Mouse (Mus musculus): ENCODE measurements at regions not wholly inside any gene's neighbourhood (a gene's known extent, or its start where the extent isn't known, plus 50 kb on each side); places are given as distances from the start of the nearest gene placed in this dataset.

- H3K27ac ChIP-seq = no peak overlapping the region
- H3K4me2 ChIP-seq = no peak overlapping the region
- no peaks in the 10 kb centered on the region for H3K27me3 ChIP-seq (replicated peaks)
- H3K9ac ChIP-seq = no peak overlapping the region
- ATAC-seq (ENCODE audit: insufficient read depth, low FRiP score, low read depth) = peak; percentile 12; the same call in 1 of the 2 replicates
- no peaks in the 10 kb centered on the region for H3K36me3 ChIP-seq
- peaks cover 34% of the 10 kb centered on the region for H3K4me1 ChIP-seq
- no peaks in the 10 kb centered on the region for H3K9me3 ChIP-seq
- no peak overlapping the region for H3K4me3 ChIP-seq (replicated peaks)
Observed at GRCm38 (mm10) chr4:106859476-106859875, 51.0 kb upstream of the Ssbp3 start.

- Histone ChIP-seq H3K27ac (no peak overlapping the region), H3K4me2 (no peak overlapping the region), H3K4me1 (peaks cover 42% of the 10 kb centered on the region), H3K9ac (no peak overlapping the region), H3K36me3 (no peaks in the 10 kb centered on the region), H3K27me3 (replicated peaks) (no peaks in the 10 kb centered on the region), H3K9me3 (no peaks in the 10 kb centered on the region), H3K4me3 (replicated peaks) (no peak overlapping the region)
- WGBS = 82% methylated on average over 13 of the region's 13 CpGs
- ATAC-seq (ENCODE audit: insufficient read depth, low FRiP score, low read depth) = no peak
Observed at GRCm38 (mm10) chr4:106858357-106859088, 52.0 kb upstream of the Ssbp3 start.

- Histone ChIP-seq H3K9me3 (no peaks in the 10 kb centered on the region), H3K9ac (no peak overlapping the region), H3K4me1 (peaks cover 30% of the 10 kb centered on the region), H3K4me3 (replicated peaks) (no peak overlapping the region), H3K4me2 (peak overlapping the region; percentile 16; the same call in 1 of the 2 replicates), H3K36me3 (no peaks in the 10 kb centered on the region), H3K27ac (no peak overlapping the region), H3K27me3 (replicated peaks) (no peaks in the 10 kb centered on the region)
- WGBS = 16% methylated on average over 19 of the region's 19 CpGs
- ATAC-seq (ENCODE audit: insufficient read depth, low FRiP score, low read depth) = no peak
Observed at GRCm38 (mm10) chr4:106855771-106856170, 51.0 kb upstream of the Acot11 start.

DNA sequence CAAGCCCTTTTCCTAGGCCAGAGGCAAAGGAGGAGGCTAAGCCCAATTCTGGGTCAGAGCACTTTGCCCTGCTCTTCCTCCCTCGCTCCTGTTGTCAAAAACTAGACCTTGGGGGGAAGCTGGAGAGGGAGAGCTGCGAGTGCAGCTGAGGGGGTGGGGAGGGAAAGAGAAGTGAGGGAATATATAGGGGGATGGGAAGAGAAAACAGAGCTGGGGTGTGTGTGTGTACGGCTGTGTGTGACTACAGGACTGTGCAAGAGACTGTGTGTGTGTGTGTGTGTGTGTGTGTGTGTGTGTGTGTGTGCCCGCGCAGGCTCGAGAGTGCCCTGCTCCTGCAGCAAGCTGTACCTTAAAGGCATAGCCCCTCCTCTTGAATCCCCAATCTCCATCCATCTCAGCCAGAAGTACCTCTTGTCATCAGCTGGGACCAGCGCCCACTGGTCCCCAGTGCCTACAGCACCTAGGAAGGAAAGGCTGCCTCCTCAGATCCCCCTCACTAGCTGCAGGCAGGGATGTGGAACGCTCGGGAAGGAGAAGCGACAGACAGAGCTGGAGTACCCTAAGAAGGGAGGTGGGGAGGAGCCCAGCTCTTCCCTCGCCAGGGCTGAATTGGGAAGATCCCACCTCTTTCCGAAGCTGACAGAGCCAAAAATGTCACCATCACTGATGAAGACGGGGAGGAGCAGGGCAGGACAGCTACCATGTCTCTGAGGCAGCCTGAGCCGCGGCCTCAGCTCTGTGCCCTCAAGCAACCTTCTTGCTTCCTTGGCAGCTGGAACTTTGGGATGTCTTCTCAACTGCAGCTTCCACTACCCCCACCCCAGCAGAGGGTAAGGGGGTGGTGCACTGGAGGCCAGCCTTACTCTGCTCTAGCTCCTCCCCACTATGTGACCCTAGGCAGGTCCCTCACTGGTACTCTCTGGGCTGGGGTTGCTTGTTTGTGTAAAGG, 49.8 kb upstream of the Acot11 start:
- WGBS = 17% methylated on average over 15 of the region's 15 CpGs
- Histone ChIP-seq H3K36me3 (no peaks in the 10 kb centered on the region), H3K27ac (peak overlapping the region; percentile 76), H3K4me2 (peak overlapping the region; percentile 29), H3K4me3 (replicated peaks) (no peak overlapping the region; the same call in 1 of the 2 replicates), H3K4me1 (peaks cover 26% of the 10 kb centered on the region), H3K9me3 (no peaks in the 10 kb centered on the region), H3K27me3 (replicated peaks) (no peaks in the 10 kb centered on the region), H3K9ac (no peak overlapping the region)
- peak; percentile 76 for ATAC-seq (ENCODE audit: insufficient read depth, low FRiP score, low read depth)
